Mouse (Mus musculus) brain, adult 2 months (tissue): ENCODE results near the gene Gnaz.

Source experiments
- DNase-seq: peaks from one replicate; pipeline ENCODE4 v3.0.0; 2011; ENCODE audit warnings: low read depth, low spot score

The Gnaz gene

GRCm38 (mm10) chr10:74967651-74968267 lies 782 bp downstream of the Gnaz start:
- peak; percentile 54 for DNase-seq

- DNase-seq: no peak
Measured at GRCm38 (mm10) chr10:74969266-74969665, 2.3 kb downstream of the Gnaz start.

DNA sequence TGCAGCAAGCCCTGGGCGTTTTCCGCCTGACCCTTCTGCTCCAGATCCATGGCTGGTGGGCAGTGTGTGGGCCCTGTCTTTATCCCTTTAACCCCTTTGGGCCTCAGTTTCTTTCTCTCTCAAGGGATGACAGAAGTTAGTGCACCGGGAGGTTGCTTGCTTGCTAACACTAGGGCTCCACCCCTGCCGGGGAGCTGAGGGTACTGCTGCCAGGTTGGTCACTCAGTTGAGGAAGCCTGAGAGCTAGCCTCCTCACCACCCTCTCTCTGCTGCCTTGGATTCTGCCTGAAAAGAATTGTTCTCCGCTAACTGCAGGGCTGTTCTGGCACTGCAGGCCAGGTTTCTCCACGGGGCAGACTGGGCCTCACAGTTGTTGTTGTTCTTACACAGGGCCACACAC lies 6.0 kb downstream of the Gnaz start:
- no peak for DNase-seq

GRCm38 (mm10) chr10:74975626-74976025 lies 8.6 kb downstream of the Gnaz start:
- no peak for DNase-seq

DNA sequence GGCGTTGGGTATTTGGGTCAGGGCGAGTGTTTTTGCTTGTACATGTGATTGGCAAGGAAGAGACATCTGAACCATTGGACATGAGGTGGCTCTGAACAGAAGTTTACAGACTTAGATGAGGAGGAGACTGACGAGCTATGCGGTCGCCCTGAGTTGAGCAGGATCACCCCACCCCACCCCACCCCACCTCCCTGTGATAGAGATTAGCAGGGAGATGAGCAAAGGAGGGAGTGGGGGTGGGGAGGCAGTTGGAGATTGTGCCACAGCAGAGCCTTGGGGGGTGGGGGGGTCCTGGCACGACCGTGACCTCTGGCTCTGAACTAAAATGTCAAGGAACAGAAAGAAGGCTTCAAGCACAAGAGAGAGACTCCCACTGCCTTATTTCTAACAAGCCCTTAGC lies 9.5 kb downstream of the Gnaz start:
- DNase-seq: no peak

DNA sequence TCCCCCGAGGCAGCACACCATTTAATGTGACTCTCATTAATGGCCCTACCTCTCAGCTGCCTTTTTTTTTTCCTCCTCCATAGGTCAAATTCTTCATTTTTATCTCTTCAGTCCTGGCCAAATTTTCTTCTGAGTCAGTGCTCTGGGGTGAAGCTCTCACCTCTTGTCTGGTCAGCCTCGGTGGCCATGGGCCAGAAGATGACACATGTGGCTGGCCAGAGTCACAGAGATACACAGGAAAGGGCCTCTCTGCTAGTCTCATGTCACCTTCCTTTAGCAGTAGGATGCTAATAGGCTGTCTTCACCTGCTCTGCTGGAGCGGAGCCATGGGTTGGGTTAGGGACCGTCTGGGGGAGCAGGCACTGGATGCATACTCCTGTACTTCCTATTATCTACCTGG lies 11.1 kb downstream of the Gnaz start:
- DNase-seq: peak; percentile 31

- DNase-seq: no peak
Measured at GRCm38 (mm10) chr10:74981159-74981558, 14.2 kb downstream of the Gnaz start.

GRCm38 (mm10) chr10:74983176-74983575 lies 16.2 kb downstream of the Gnaz start:
- DNase-seq: no peak

- no peak for DNase-seq
Measured at GRCm38 (mm10) chr10:74987698-74988470, 20.9 kb downstream of the Gnaz start.

DNA sequence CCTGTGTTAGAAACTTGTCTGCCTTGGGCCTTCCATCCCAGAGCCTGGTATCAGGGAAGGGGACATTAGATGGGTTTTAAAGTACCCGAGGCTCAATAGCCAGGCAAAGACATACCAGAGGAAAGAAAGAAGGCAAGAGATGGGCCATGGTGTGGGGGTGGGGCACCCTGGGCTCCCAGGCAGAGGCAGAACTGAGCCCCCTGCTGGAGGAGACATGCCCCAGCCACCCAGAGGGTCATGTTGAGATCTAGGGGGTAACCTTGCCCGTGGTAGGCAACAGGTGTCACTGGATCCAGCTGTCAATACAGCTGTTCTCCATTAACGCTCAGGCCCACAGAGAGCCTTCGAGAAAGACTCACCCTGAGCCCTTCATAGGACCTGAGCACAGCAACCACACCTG lies 22.8 kb downstream of the Gnaz start:
- no peak for DNase-seq

DNA sequence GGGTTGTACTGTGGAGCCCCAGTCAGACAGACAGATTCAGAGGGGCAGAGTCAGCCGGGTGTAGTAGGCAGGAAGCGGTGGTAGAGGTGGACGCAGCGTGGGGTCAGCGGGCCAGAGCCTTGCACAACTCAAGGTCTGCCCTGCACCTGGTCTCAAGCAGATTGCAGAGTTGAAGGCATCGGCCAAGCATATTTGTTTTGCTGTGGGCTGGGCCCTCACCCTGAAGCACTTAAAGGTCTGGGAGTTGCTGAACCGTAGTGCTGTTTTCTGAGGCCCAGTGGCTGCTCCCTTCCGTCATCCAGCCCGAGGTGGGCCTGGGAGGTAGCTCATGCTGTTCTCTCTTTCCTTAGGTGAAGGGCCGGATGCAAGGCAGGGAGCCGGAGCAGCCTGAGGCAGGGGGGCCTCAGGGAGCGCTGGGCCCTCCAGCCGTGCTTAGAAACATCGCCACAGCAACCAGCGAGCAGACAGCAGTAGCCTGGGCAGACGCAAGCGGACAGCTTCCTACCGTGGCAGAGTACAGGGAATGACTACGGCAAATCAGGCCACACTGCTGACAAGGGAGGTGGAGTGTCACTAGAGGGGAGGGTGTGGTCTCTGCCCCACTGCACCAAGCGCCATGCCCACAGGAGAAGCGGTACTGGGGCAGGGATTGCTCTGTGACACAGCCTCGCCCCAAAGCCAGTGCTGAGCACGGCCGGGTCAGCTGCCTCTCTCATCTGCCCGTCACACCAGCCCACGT lies 23.8 kb downstream of the Gnaz start:
- DNase-seq: peak; percentile 48

GRCm38 (mm10) chr10:74994863-74995262 lies 27.9 kb downstream of the Gnaz start:
- DNase-seq: peak; percentile 42

GRCm38 (mm10) chr10:74995377-74995776 lies 28.4 kb downstream of the Gnaz start:
- peak; percentile 63 for DNase-seq

GRCm38 (mm10) chr10:75001391-75001790 lies 34.4 kb downstream of the Gnaz start:
- DNase-seq: peak; percentile 93

- no peak for DNase-seq
Measured at GRCm38 (mm10) chr10:75004067-75004466, 37.1 kb downstream of the Gnaz start.

- DNase-seq: peak; percentile 93
Measured at GRCm38 (mm10) chr10:75006889-75007662, 40.1 kb downstream of the Gnaz start.

DNA sequence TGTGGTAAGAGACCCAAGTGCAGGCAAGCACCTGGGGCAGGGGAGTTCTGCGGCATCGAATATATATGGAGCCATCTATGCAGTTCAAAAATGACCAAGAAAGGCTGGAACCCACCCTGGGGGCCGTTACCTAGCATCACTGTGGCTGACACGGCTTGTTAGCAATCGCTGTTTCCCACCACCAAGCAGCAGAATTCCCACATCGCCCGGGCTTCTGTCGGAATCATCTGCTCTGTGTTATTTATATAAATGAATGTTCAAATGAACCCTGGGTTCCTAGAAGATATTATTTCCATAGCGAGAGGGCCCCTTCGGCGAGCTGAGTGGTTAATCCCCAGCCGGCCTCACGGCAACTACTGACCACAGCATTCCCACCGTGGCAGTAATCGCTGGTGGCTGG lies 43.7 kb downstream of the Gnaz start:
- DNase-seq: peak; percentile 33

- DNase-seq: no peak
Measured at GRCm38 (mm10) chr10:75015465-75015864, 48.5 kb downstream of the Gnaz start.

DNA sequence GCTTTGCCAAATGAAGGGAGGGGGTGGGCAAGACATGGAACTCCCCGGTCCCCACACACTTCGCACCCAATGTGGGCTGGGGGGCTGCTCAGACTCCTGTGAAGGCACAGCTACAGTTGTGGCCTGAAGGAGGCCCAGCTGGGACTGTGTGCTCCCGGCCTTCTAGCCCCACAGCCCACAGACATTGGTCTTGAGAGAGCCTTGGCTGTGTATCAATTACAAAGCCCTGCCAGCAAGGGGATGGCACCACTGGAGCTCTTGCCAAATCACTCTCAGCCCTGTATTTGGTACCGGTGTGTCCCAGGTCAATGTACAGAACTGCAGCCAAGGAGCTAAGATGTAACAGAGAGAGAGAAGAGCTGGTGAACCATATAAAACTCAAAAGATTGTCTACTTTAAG lies 49.5 kb downstream of the Gnaz start:
- DNase-seq: no peak

DNA sequence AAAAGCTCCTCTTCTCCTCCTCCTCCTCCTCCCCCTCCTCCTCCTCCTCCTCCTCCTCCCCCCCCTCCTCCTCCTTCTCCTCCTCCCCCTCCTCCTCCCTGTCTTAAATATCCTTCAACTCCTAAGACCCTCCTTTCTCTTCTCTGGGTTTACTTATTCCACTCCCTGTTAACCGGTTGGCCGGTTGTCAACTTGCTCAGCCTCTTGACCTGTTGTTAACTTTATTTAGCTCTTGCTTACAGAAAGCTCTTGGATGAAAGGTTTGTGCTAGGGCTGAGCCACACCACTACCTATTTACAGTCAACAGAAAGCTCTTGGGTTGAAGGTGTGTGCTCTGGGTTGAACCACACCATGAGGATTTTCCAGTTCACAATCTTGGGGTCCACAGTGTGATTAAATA lies 53.3 kb downstream of the Gnaz start:
- DNase-seq: no peak

- DNase-seq: peak; percentile 78
Measured at GRCm38 (mm10) chr10:75021138-75021537, 54.2 kb downstream of the Gnaz start.

DNA sequence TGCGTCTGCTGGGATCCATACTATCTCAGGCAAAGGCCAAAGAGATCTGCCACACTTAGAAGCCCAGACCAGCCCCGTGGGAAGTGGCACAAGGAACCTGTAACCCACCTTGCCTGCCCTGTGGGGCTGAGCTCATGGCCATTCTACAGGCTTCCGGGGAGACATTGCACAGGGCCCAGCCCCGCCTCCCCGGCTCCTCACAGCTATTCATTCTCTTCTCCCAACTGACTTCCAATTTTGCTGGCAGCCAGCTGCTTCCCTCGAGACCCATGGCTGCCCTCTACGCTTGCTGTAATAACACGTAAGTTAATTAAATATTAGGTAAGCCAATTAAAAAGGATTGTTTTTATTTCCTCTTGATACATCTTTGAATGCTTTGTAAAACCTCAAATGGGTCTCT lies 59.5 kb downstream of the Gnaz start:
- no peak for DNase-seq
